Mouse (Mus musculus): ENCODE measurements around the gene Srgn. TPM values are rescaled to one million over a fixed set of nuclear protein-coding genes. Genes with fewer than 3 reads are reported as not detected.
"Not testable (repeated sequence)": the region's sequence is repeated elsewhere in the genome, so short reads cannot be mapped to it uniquely, and the experiment has no call there.

The Srgn gene
- polyA plus RNA-seq, 1 experiment = 34.2 TPM

DNA sequence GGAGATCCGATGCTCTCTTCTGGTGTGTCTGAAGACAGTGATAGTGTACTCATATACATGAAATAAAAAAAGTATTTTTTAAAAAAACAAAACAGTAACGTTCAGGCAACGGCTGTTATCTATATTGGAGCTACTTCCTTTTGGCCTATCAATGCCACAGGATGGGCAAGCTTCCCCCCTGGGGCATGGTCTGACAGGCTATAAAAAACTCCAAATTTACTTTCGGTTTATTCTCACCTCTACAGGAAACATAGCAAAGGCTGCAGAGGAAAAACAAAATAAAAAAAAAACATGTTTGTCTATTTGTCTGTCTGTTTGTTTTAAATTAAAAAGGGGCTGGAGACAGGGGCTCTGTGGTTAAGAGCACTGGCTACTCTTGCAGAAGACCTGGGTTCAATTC lies 23.9 kb downstream of the Srgn start:
- no peaks in the 10 kb centered on the region for H3K27me3 ChIP-seq (replicated peaks; ENCODE audit: control insufficient read depth, insufficient read depth, low read length)
- H3K27ac ChIP-seq (ENCODE audit: insufficient read depth, low read depth, low read length) = peak overlapping the region; percentile 65; the same call in 1 of the 2 replicates
- H3K4me1 ChIP-seq (ENCODE audit: control insufficient read depth, insufficient read depth, low read length) = no peaks in the 10 kb centered on the region
- no peak overlapping the region; the same call in 1 of the 2 replicates for H3K4me3 ChIP-seq (ENCODE audit: insufficient read depth, low read depth, low read length)
- WGBS = 58% methylated on average over 4 of the region's 4 CpGs
- H3K36me3 ChIP-seq (ENCODE audit: control insufficient read depth, insufficient read depth, low read length) = no peaks in the 10 kb centered on the region
- peak; percentile 64 for DNase-seq
- no peak for TF ChIP-seq POLR2A (IDR thresholded peaks at IDR 0.05; ENCODE audit: low read depth, low read length)
- TF ChIP-seq CTCF (conservative IDR thresholded peaks at IDR 0.05; ENCODE audit: insufficient read depth, insufficient read length, low read depth, low read length) = no peak

DNA sequence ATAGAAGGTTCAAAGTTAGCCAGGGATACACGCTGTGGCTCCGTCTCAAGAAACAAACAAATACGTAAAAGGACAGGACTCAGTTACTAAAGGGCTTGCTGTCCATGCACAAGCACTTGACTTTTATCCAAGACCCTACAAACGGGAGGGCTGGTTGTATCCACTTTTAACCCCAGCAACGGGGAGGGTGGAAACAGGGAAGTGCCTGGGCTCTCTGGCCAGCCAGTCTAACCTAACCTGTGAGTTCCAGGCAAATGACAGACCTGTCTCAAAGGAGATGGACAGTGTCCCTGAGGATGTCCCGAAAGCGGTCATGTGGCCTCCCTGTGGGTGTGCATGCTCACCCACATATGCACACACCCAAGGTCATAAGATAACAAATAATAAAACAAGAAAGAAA lies 25.3 kb downstream of the Srgn start:
- no peaks in the 10 kb centered on the region for H3K4me1 ChIP-seq (ENCODE audit: control insufficient read depth, insufficient read depth, low read length)
- TF ChIP-seq POLR2A (IDR thresholded peaks at IDR 0.05; ENCODE audit: low read depth, low read length) (no peak), CTCF (conservative IDR thresholded peaks at IDR 0.05; ENCODE audit: insufficient read depth, insufficient read length, low read depth, low read length) (no peak)
- H3K36me3 ChIP-seq (ENCODE audit: control insufficient read depth, insufficient read depth, low read length) = no peaks in the 10 kb centered on the region
- no peak overlapping the region for H3K4me3 ChIP-seq (ENCODE audit: insufficient read depth, low read depth, low read length)
- WGBS = 77% methylated on average over 7 of the region's 7 CpGs
- no peak overlapping the region for H3K27ac ChIP-seq (ENCODE audit: insufficient read depth, low read depth, low read length)
- no peak for DNase-seq
- H3K27me3 ChIP-seq (replicated peaks; ENCODE audit: control insufficient read depth, insufficient read depth, low read length) = no peaks in the 10 kb centered on the region

DNA sequence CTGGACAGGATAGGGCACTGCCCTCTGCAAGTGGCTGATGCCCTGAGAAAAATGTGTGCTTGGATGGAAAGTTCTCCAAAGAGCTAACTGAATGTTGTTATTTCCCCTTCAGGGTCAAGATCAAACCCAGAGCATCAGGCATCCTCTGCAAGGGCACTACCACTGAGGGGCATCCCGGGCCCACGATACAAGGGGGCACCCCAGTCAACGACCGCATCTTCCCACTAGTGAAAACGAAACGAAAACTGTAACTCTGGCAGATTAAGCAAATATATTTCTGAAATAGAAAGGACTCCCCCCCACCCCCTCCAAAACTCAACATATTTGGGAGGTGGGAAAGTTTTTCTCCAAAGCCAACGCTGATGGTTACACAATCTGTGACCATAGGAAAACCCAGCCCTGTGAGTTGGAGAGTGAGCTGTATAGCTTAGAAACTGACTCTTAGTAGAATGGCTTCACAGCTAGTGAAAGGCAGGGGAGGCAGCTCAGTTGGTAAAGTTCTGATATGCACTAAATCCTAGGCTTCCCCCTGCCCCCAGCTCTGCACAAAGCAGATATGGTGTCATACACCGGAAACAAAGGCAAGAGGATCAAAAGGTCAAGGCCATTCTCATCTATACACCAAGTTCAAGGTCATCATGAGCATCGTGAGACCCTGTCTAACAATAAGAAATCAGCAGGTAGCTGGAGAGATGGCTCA lies 26.2 kb downstream of the Srgn start:
- WGBS = 79% methylated on average over 9 of the region's 9 CpGs
- H3K27ac ChIP-seq (ENCODE audit: insufficient read depth, low read depth, low read length) = 0 out of 2 replicates have a peak overlapping the region, but pooled peaks have one; percentile 2
- no peak for DNase-seq

DNA sequence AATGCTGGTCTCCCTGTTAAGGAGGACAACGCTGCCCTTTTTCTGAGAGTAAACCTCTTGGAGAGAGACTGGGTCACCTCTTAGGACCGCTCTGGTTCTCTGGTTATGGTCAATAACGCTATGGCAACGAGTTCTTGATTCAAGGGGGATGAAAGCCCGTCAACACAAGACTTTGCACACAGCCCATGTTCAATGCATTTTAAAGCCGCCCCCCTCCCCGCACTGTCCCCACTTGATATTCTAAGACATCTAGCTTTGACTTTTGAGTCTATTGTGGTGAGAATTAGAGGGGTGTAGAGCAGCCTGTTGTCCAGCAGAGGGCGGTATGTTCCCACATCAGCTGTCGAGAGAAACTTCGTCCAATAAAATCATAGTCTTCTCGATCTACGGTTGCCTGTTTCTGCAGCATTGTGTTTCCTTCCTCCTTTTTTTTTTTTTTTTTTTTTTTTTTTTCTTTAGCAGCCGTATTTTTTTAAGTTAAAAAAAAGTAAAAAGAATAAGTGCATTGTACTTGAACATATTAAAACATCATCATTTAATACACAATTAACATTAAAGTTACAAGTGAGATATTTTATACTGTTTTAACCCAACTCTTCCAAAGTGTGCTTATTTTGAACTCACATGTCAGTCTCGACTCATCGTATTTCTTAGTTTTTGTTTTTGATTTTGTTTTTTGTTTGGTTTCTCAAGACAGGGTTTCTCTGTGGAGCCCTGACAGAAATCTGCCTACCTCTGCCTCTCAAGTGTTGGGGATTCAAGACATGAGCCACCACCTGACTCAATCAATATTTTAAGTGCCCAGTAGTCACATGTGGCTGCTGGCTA lies 26.9 kb downstream of the Srgn start:
- Histone ChIP-seq H3K4me1 (ENCODE audit: control insufficient read depth, insufficient read depth, low read length) (no peaks in the 10 kb centered on the region), H3K4me3 (ENCODE audit: insufficient read depth, low read depth, low read length) (no peak overlapping the region), H3K27ac (ENCODE audit: insufficient read depth, low read depth, low read length) (0 out of 2 replicates have a peak overlapping the region, but pooled peaks have one; percentile 2), H3K27me3 (replicated peaks; ENCODE audit: control insufficient read depth, insufficient read depth, low read length) (no peaks in the 10 kb centered on the region), H3K36me3 (ENCODE audit: control insufficient read depth, insufficient read depth, low read length) (no peaks in the 10 kb centered on the region)
- TF ChIP-seq POLR2A (IDR thresholded peaks at IDR 0.05; ENCODE audit: low read depth, low read length) = no peak
- TF ChIP-seq CTCF (conservative IDR thresholded peaks at IDR 0.05; ENCODE audit: insufficient read depth, insufficient read length, low read depth, low read length) = peak; percentile 94
- DNase-seq = peak; percentile 78
- 22% methylated on average over 15 of the region's 15 CpGs for WGBS

More for the DNA sequence above, 26.2 kb downstream of the Srgn start:
- no peaks in the 10 kb centered on the region for H3K27me3 ChIP-seq (replicated peaks; ENCODE audit: control insufficient read depth, insufficient read depth, low read length)
- no peak overlapping the region for H3K4me3 ChIP-seq (ENCODE audit: insufficient read depth, low read depth, low read length)
- H3K36me3 ChIP-seq (ENCODE audit: control insufficient read depth, insufficient read depth, low read length) = no peaks in the 10 kb centered on the region
- no peak for TF ChIP-seq POLR2A (IDR thresholded peaks at IDR 0.05; ENCODE audit: low read depth, low read length)
- TF ChIP-seq CTCF (conservative IDR thresholded peaks at IDR 0.05; ENCODE audit: insufficient read depth, insufficient read length, low read depth, low read length) = no peak
- no peaks in the 10 kb centered on the region for H3K4me1 ChIP-seq (ENCODE audit: control insufficient read depth, insufficient read depth, low read length)

DNA sequence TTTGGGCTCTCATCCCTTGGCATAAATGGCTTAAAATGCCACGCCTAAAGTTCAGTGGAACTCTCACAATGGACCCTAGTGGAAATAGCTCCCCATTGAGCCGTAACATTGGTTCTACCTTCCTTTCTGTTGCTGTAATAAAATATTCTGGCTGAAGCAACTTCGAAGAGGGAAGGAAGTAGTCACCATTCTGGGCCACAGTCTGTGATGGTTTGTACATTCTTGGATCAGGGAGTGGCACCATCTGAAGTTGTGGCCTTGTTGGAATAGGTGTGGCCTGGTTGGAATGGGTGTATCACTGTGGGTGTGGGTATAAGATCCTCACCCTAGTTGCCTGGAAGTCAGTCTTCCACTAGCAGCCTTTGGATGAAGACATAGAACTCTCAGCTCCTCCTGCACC lies 35.6 kb downstream of the Srgn start:
- H3K36me3 ChIP-seq (ENCODE audit: control insufficient read depth, insufficient read depth, low read length); H3K27me3 ChIP-seq (replicated peaks; ENCODE audit: control insufficient read depth, insufficient read depth, low read length); H3K27ac ChIP-seq (ENCODE audit: insufficient read depth, low read depth, low read length); H3K4me1 ChIP-seq (ENCODE audit: control insufficient read depth, insufficient read depth, low read length); DNase-seq; H3K4me3 ChIP-seq (ENCODE audit: insufficient read depth, low read depth, low read length): not testable (repeated sequence)
- WGBS = 88% methylated on average over 3 of the region's 3 CpGs

DNA sequence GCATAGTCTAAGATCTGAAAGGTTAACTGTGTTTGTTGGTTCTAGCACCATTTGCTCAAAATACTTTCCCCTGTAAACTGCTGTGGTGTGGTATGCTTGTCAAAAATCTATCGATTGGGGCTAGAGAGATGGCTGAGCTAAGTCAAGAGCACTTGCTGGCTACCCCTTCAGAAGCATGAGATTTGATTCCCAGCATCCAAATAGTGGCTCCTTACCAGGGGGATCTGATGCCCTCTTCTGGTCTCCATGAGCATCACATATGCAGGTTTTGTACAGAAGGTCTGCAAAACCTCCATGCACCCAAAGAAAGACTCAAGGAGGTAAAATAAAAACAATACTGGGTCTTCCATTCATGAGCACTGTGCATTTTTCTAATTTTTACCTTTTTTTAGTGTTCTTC lies 39.0 kb downstream of the Srgn start:
- Histone ChIP-seq H3K36me3 (ENCODE audit: control insufficient read depth, insufficient read depth, low read length) (no peaks in the 10 kb centered on the region), H3K4me3 (ENCODE audit: insufficient read depth, low read depth, low read length) (no peak overlapping the region), H3K27ac (ENCODE audit: insufficient read depth, low read depth, low read length) (no peak overlapping the region), H3K4me1 (ENCODE audit: control insufficient read depth, insufficient read depth, low read length) (peaks cover 8% of the 10 kb centered on the region; the same call in 1 of the 2 replicates), H3K27me3 (replicated peaks; ENCODE audit: control insufficient read depth, insufficient read depth, low read length) (no peaks in the 10 kb centered on the region)
- DNase-seq = peak; percentile 72
- peak; percentile 55 for TF ChIP-seq CTCF (conservative IDR thresholded peaks at IDR 0.05; ENCODE audit: insufficient read depth, insufficient read length, low read depth, low read length)
- no peak for TF ChIP-seq POLR2A (IDR thresholded peaks at IDR 0.05; ENCODE audit: low read depth, low read length)
- 12% methylated on average over 1 of the region's 1 CpGs for WGBS
